Mouse (Mus musculus) MEL-GATA-1-ER (cell line): ENCODE data around the gene Pld5.

Experiments used
- DNase-seq: peaks from one replicate; pipeline ENCODE4 v3.0.0-alpha.2; 2012; ENCODE audit warnings: low read depth; ENCODE audit errors: extremely low read depth

Pld5 gene

DNA sequence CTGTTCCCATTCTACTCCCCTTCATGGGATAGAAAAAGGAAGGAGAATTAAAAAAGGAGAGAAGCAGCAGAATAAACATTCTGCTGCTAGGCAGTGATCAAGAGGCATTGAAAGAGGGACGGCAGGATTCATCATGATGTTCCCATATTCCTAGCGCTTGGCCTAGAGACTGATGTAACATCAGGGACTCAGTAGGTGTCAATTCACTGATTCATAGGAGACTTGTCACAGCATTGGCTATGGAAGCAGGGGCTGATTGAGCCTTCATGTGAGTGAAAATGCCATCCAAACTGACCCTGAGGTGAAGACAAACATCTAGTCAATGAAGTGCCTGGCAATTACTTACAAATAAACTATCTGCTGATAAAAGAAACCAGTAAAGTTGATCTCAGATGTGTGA, 324.3 kb downstream of the Pld5 start:
- DNase-seq: no peak

- DNase-seq: no peak
These were observed 324.7 kb downstream of the Pld5 start for GRCm38 (mm10) chr1:175950421-175950820.

- no peak for DNase-seq
These were observed 328.3 kb downstream of the Pld5 start for GRCm38 (mm10) chr1:175946718-175947315.

GRCm38 (mm10) chr1:175943168-175943567, 331.9 kb downstream of the Pld5 start:
- DNase-seq: no peak

- no peak for DNase-seq
These were observed 336.4 kb downstream of the Pld5 start for GRCm38 (mm10) chr1:175938731-175939130.

GRCm38 (mm10) chr1:175936282-175936737, 338.8 kb downstream of the Pld5 start:
- DNase-seq: peak; percentile 62

- DNase-seq: no peak
These were observed 343.7 kb downstream of the Pld5 start for GRCm38 (mm10) chr1:175931391-175931790.

DNA sequence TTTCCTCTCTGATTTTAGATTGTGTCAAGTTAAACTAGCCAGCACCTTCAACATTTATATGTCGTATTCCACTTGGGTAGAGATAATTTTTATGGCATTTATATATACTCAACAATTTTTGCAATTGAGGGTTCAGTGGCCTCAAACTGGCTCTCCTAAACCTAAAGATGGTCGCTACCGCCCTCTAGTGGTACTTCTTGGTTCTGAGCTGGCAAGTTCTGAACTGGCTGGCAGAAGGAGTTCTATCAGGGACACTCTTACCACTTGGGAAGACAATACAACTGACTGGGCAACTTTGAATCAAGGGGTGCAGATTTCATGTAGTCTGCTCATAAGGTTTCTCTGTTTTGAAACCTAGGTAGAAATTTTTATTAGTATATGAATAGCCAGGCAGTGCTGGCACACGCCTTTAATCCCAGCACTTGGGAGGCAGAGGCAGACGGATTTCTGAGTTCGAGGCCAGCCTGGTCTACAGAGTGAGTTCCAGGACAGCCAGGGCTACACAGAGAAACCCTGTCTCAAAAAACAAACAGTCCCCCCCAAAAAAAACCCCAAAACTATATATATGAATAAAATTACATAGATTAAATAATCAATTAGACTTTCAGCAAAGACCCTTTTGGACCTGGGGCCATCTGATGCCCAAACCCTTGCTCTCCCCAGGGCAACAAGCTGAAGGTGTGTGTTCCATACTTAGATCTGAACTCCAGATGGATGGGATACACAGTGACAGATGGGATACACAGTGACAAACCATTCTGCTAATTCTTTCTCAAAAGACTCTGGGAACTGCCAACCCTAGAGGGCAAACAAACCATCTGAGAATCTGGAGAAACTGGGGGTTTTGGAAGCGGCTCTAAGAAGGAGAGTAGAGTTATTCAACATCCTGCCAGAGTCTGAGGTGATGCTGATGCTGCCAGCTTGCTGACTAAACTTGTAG, 351.0 kb downstream of the Pld5 start:
- DNase-seq: peak; percentile 30

DNA sequence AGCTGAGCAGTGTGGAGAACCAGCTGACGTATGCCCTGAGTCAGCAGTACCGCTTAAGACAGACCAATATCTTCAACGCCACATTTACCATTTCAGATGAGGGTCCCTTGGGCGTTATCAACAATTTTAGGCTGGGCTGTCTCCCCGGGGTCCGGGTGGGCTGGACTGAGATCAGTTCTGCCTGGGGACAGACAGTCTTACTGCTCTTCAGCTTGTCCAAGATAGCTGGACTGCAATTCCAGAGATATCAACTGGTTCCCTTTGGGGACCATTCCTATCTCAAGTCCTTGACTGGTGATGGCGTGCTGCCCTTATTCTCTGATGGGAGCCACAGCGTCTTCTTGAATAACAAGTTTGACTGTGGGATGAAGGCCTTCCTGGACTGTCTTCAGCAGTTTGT, 354.0 kb downstream of the Pld5 start:
- DNase-seq: no peak

DNA sequence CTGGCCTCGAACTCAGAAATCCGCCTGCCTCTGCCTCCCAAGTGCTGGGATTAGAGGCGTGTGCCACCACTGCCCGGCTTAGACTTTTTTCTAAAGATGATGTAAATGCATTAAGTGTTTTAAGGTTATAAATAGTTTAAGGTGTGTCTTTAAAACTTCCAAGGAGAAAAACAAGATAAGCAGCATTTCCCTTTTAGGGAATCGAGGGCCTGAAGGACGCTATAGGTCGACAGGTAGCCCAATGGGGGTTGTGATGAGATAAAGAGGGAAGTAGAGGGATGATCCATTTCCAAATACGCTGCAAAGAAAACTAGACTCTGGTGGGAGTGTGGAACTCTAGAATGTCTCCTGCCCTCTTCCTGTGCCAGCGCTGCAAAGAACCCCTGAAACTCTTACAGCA, 355.1 kb downstream of the Pld5 start, which contains the start of gene Gm38100:
Gene Gm38100 (plus strand): TSS at position 301 of the 400 bp plus-strand sequence.
- no peak for DNase-seq

DNA sequence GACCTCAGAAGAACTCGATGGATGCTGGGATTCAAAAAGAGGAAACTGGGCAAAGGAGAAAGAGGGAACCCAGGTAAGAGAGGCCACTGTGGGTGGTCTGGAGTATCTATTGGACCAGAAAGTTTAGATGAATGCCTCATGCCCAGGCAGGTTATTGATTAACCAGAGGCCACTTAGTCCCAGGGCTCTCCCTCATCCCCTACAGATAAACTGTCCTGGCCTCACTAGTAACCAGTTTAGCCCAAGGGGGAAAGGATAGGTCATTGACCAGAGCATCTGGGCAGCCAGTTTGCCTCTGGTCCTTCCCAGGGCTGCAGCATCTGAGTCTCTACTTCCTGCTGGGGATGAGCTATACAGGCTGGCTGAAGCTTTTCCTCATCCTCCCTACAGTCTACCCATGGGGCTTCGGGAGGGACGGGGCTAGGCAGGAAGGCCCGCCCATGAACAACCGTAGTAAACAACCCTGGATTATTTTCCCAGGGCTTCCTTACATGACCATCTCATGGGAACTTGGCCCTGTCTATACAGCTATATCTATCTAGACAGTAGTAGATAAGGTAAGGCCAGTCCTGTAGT, 361.3 kb downstream of the Pld5 start:
- DNase-seq: no peak
